In genomic region chr2:13538704-13539377, GRCm38 (mm10) we compare ENCODE assay signal across 20 mouse cellular contexts. TPM values are rescaled to one million over a fixed set of nuclear protein-coding genes. Genes with fewer than 3 reads are reported as not detected.
DNase-seq lines count a peak whose midpoint lies in the region; ATAC-seq and TF ChIP-seq lines count a peak whose summit lies in the region.
"Had no signal": no experiment of that assay in that cellular context is flagged by ENCODE, and none has a peak within 500 bp of the region (broad histone marks: within the 10 kb centered on the region; RNA-seq: fewer than 3 reads in every experiment).

No protein-coding gene starts in this region.

- no peaks in the 10 kb centered on the region for H3K9me3 ChIP-seq in liver, postnatal 0 days (ENCODE audit: low read length)
- no peaks in the 10 kb centered on the region for H3K9me3 ChIP-seq in intestine, postnatal 0 days (ENCODE audit: control insufficient read depth)
- H3K9me3 ChIP-seq in hindbrain, embryonic 16.5 days (ENCODE audit: control insufficient read depth, low read length): no peaks in the 10 kb centered on the region
- H3K9me3 ChIP-seq: embryonic facial prominence, embryonic 13.5 days; G1E; heart, embryonic 12.5 days; limb, embryonic 12.5 days; lung, embryonic 15.5 days; midbrain, embryonic 15.5 days had no signal

- H3K4me2 ChIP-seq in liver, postnatal 0 days (ENCODE audit: low read depth, low read length): peak overlapping the region; percentile 24; the same call in 1 of the 2 replicates
- no peak overlapping the region for H3K4me2 ChIP-seq in intestine, postnatal 0 days (replicated peaks; ENCODE audit: low read depth)
- H3K4me2 ChIP-seq in hindbrain, embryonic 16.5 days (ENCODE audit: low read length): no peak overlapping the region
- H3K4me2 ChIP-seq: embryonic facial prominence, embryonic 13.5 days; heart, embryonic 12.5 days; hindbrain, embryonic 14.5 days; limb, embryonic 12.5 days; lung, embryonic 15.5 days; midbrain, embryonic 15.5 days had no signal

- TF ChIP-seq POLR2A in bone marrow, adult 2 months (IDR thresholded peaks at IDR 0.05; ENCODE audit: borderline replicate concordance, control insufficient read depth, low read depth, low read length): no peak

- DNase-seq in liver: peak; percentile 40
- no peak for DNase-seq in liver, postnatal 0 days
- DNase-seq in right cerebral cortex, postnatal 25 days: no peak
- DNase-seq in gastrocnemius, postnatal 4 days (ENCODE audit: low spot score in 2 of 2): no peak
- DNase-seq: cerebellum, postnatal 10 days; heart, adult 11 months; kidney, adult 11 months; right cerebral cortex, postnatal 4 days had no signal

- H3K27ac ChIP-seq in bone marrow, adult 2 months (ENCODE audit: control insufficient read depth, insufficient read depth, low read depth, low read length, poor library complexity): peak overlapping the region; percentile 89
- H3K27ac ChIP-seq in liver, postnatal 0 days (ENCODE audit: low read depth): peak overlapping the region; percentile 36; the same call in 1 of the 2 replicates
- no peak overlapping the region for H3K27ac ChIP-seq in intestine, postnatal 0 days (ENCODE audit: low read depth, low read length)
- no peak overlapping the region for H3K27ac ChIP-seq in hindbrain, embryonic 16.5 days (ENCODE audit: low read depth, low read length)
- H3K27ac ChIP-seq: embryonic facial prominence, embryonic 13.5 days; hindbrain, embryonic 14.5 days; limb, embryonic 12.5 days; lung, embryonic 15.5 days; midbrain, embryonic 15.5 days had no signal

- H3K9ac ChIP-seq in liver, postnatal 0 days (replicated peaks): no peak overlapping the region
- no peak overlapping the region for H3K9ac ChIP-seq in intestine, postnatal 0 days (ENCODE audit: low read depth, low read length)
- H3K9ac ChIP-seq in hindbrain, embryonic 16.5 days (ENCODE audit: low read depth, low read length): no peak overlapping the region
- H3K9ac ChIP-seq: embryonic facial prominence, embryonic 13.5 days; heart, embryonic 12.5 days; hindbrain, embryonic 14.5 days; limb, embryonic 12.5 days; lung, embryonic 15.5 days; midbrain, embryonic 15.5 days had no signal

- H3K36me3 ChIP-seq in liver, postnatal 0 days (replicated peaks; ENCODE audit: insufficient read depth, low read length): no peaks in the 10 kb centered on the region
- no peaks in the 10 kb centered on the region for H3K36me3 ChIP-seq in intestine, postnatal 0 days (ENCODE audit: control insufficient read depth, insufficient read depth)
- no peaks in the 10 kb centered on the region for H3K36me3 ChIP-seq in hindbrain, embryonic 16.5 days (ENCODE audit: control insufficient read depth, insufficient read depth, low read length)
- H3K36me3 ChIP-seq: embryonic facial prominence, embryonic 13.5 days; G1E; heart, embryonic 12.5 days; limb, embryonic 12.5 days; lung, embryonic 15.5 days; midbrain, embryonic 15.5 days had no signal

- peaks cover 1% of the 10 kb centered on the region; the same call in 1 of the 2 replicates for H3K4me1 ChIP-seq in bone marrow, adult 2 months (ENCODE audit: control insufficient read depth, insufficient read depth, low read length)
- H3K4me1 ChIP-seq in liver, postnatal 0 days (ENCODE audit: insufficient read depth): peaks cover 23% of the 10 kb centered on the region
- no peaks in the 10 kb centered on the region; the same call in 1 of the 2 replicates for H3K4me1 ChIP-seq in intestine, postnatal 0 days (replicated peaks; ENCODE audit: control insufficient read depth, insufficient read depth, low read length)
- 0 out of 2 replicates have a peak, but pooled peaks cover 1% of the 10 kb centered on the region for H3K4me1 ChIP-seq in hindbrain, embryonic 16.5 days (ENCODE audit: control insufficient read depth, insufficient read depth, low read depth, low read length)

- TF ChIP-seq CTCF in bone marrow, adult 2 months (IDR thresholded peaks at IDR 0.05; ENCODE audit: control insufficient read depth, insufficient read depth, low read length): no peak
- no peak for TF ChIP-seq CTCF in liver, postnatal 0 days (IDR thresholded peaks at IDR 0.05; ENCODE audit: low read depth)
- TF ChIP-seq CTCF in intestine, postnatal 0 days (IDR thresholded peaks at IDR 0.05; ENCODE audit: low read depth): no peak

- no peak for TF ChIP-seq EP300 in liver, postnatal 0 days (IDR thresholded peaks at IDR 0.05; ENCODE audit: low read depth)

- no peaks in the 10 kb centered on the region for H3K27me3 ChIP-seq in liver, postnatal 0 days (ENCODE audit: insufficient read depth, low read length)
- H3K27me3 ChIP-seq in intestine, postnatal 0 days (replicated peaks; ENCODE audit: control insufficient read depth, insufficient read depth, low read length): no peaks in the 10 kb centered on the region
- no peaks in the 10 kb centered on the region for H3K27me3 ChIP-seq in hindbrain, embryonic 16.5 days (replicated peaks; ENCODE audit: control insufficient read depth, insufficient read depth, low read length)
- H3K27me3 ChIP-seq: embryonic facial prominence, embryonic 13.5 days; heart, embryonic 12.5 days; limb, embryonic 12.5 days; lung, embryonic 15.5 days; midbrain, embryonic 15.5 days had no signal

- WGBS in bone marrow, adult 2 months: 25% methylated on average over 6 of the region's 6 CpGs
- 41% methylated on average over 6 of the region's 6 CpGs for WGBS in liver, postnatal 0 days (ENCODE audit: insufficient replicate concordance)
- 41% methylated on average over 6 of the region's 6 CpGs for WGBS in intestine, postnatal 0 days
- WGBS in hindbrain, embryonic 16.5 days: 79% methylated on average over 6 of the region's 6 CpGs

- no peak for ATAC-seq in liver, postnatal 0 days
- ATAC-seq in intestine, postnatal 0 days: no peak
- no peak for ATAC-seq in hindbrain, embryonic 16.5 days
- ATAC-seq: forebrain, embryonic 16.5 days; midbrain, embryonic 15.5 days had no signal

- H3K4me3 ChIP-seq in bone marrow, adult 2 months (replicated peaks; ENCODE audit: control insufficient read depth, low read depth, low read length): no peak overlapping the region
- H3K4me3 ChIP-seq in liver, postnatal 0 days (ENCODE audit: low read depth, low read length): no peak overlapping the region
- H3K4me3 ChIP-seq in intestine, postnatal 0 days (ENCODE audit: low read depth, low read length): no peak overlapping the region
- no peak overlapping the region for H3K4me3 ChIP-seq in hindbrain, embryonic 16.5 days (ENCODE audit: low read length)
- H3K4me3 ChIP-seq: embryonic facial prominence, embryonic 13.5 days; heart, embryonic 12.5 days; limb, embryonic 12.5 days; lung, embryonic 15.5 days; midbrain, embryonic 15.5 days; myocyte had no signal

RNA-seq across cellular contexts. Expression of gene Trdmt1, which starts 5.6 kb away (rescaled TPM):
- polyA plus RNA-seq in bone marrow, adult 2 months (2011; ENCODE audit: insufficient read depth, insufficient read length, low replicate concordance, missing spikeins): 1.2 and 3.1 TPM in 2 replicates
- 4.1 and 4.4 TPM in 2 replicates for polyA plus RNA-seq in liver, postnatal 0 days (2015; fragmentation: Nextera tagmentation; extraction: Ambion mirVana)
- polyA plus RNA-seq in intestine, postnatal 0 days (2015; fragmentation: Nextera tagmentation; extraction: Ambion mirVana): 6.3 and 6.8 TPM in 2 replicates
- total RNA-seq in gastrocnemius, postnatal 4 days (2021): 1 to 10 TPM; 4.6 to 7.6 TPM
- polyA plus RNA-seq in hindbrain, embryonic 16.5 days (2015; fragmentation: Nextera tagmentation; extraction: Ambion mirVana): 6.7 and 8.6 TPM in 2 replicates

RNA-seq across cellular contexts. Expression of gene Vim, which starts 34.9 kb away (rescaled TPM):
- 52.5 and 238 TPM in 2 replicates for polyA plus RNA-seq in bone marrow, adult 2 months (2011; ENCODE audit: insufficient read depth, insufficient read length, low replicate concordance, missing spikeins)
- polyA plus RNA-seq in liver, postnatal 0 days (2015; fragmentation: Nextera tagmentation; extraction: Ambion mirVana): 97.4 and 105 TPM in 2 replicates
- polyA plus RNA-seq in intestine, postnatal 0 days (2015; fragmentation: Nextera tagmentation; extraction: Ambion mirVana): 272 and 299 TPM in 2 replicates
- total RNA-seq in gastrocnemius, postnatal 4 days (2021): 1,000 to 10,000 TPM; 1,312 to 1,441 TPM
- 374 and 458 TPM in 2 replicates for polyA plus RNA-seq in hindbrain, embryonic 16.5 days (2015; fragmentation: Nextera tagmentation; extraction: Ambion mirVana)

RNA-seq across cellular contexts. Expression of gene Cubn, which starts 47.2 kb away (rescaled TPM):
- polyA plus RNA-seq in bone marrow, adult 2 months (2011; ENCODE audit: insufficient read depth, insufficient read length, low replicate concordance, missing spikeins): 0.30 TPM in 1 of 2 replicates, not detected in the other
- not detected in 2 replicates for polyA plus RNA-seq in liver, postnatal 0 days (2015; fragmentation: Nextera tagmentation; extraction: Ambion mirVana)
- polyA plus RNA-seq in intestine, postnatal 0 days (2015; fragmentation: Nextera tagmentation; extraction: Ambion mirVana): 32.1 and 41.6 TPM in 2 replicates
- total RNA-seq in gastrocnemius, postnatal 4 days (2021): under 1 TPM; 0.16 to 0.27 TPM
- 0.40 and 0.49 TPM in 2 replicates for polyA plus RNA-seq in hindbrain, embryonic 16.5 days (2015; fragmentation: Nextera tagmentation; extraction: Ambion mirVana)
- polyA plus RNA-seq: G1E had no signal

Comparison
In these comparisons a context has a peak if more than half of its experiments do, and no peak if none do; other contexts are left out.
1. H3K27ac ChIP-seq: peak in bone marrow, adult 2 months (single experiment) and liver, postnatal 0 days (single experiment); none in intestine, postnatal 0 days (single experiment) and hindbrain, embryonic 16.5 days (single experiment).
2. RNA of gene Cubn, which starts 47.2 kb away (polyA plus RNA-seq): 32.1 to 41.6 TPM in intestine, postnatal 0 days; 0.40 to 0.49 TPM in hindbrain, embryonic 16.5 days, 0.30 TPM in bone marrow, adult 2 months and not detected in liver, postnatal 0 days; every median in the first group is over 10 times any median in the second.